Mouse (Mus musculus) heart, postnatal 36 days (tissue): Measurements from ENCODE around the gene Extl1. TPM values are rescaled to one million over a fixed set of nuclear protein-coding genes. Genes with fewer than 3 reads are reported as not detected.
A peak's percentile ranks its signal among the peaks of the same experiment; 100 is the strongest.
"Not testable (repeated sequence)": the region's sequence is repeated elsewhere in the genome, so short reads cannot be mapped to it uniquely, and the experiment has no call there.

ENCODE experiments used
- DNase-seq, 2 experiments: peaks; one replicate each; pipeline ENCODE4 v3.0.0; 2021 to 2022
- intact Hi-C: fragments of 180-260 bp; cut with DNase I; formaldehyde crosslinking; loops from one replicate; pipeline ENCODE4 v1.15.1; 2025
- total RNA-seq, 2 experiments: library from RNA; stranded (reverse); gene quantifications; 2 replicates each; pipeline ENCODE4 v1.2.3; 2021

The Extl1 gene
- total RNA-seq: 10 to 100 TPM; 17.3 to 20.0 TPM

- DNase-seq, intact Hi-C loops: not testable (repeated sequence)
Measured at GRCm38 (mm10) chr4:134383750-134384149, at the start of gene Extl1. TSS of gene Extl1 (minus strand) at chr4:134383850.

- intact Hi-C loops: no loop called here
- no peak for DNase-seq
Measured at GRCm38 (mm10) chr4:134432686-134433360, 49.2 kb upstream of the Extl1 start.

GRCm38 (mm10) chr4:134430381-134431004, 46.8 kb upstream of the Extl1 start:
- DNase-seq: no peak

GRCm38 (mm10) chr4:134425088-134425487, 41.4 kb upstream of the Extl1 start:
- intact Hi-C loops: no loop called here
- DNase-seq: no peak

More at GRCm38 (mm10) chr4:134430381-134431004, 46.8 kb upstream of the Extl1 start:
- intact Hi-C loops: no loop called here

- intact Hi-C loops: no loop called here
- DNase-seq: no peak
Measured at GRCm38 (mm10) chr4:134423949-134424348, 40.3 kb upstream of the Extl1 start.

GRCm38 (mm10) chr4:134421971-134422370, 38.3 kb upstream of the Extl1 start:
- intact Hi-C loops: no loop called here
- no peak for DNase-seq

- intact Hi-C loops: no loop called here
- no peak for DNase-seq
Measured at GRCm38 (mm10) chr4:134417111-134417510, 33.5 kb upstream of the Extl1 start.

- intact Hi-C loops: no loop called here
- no peak for DNase-seq
Measured at GRCm38 (mm10) chr4:134416602-134417001, 33.0 kb upstream of the Extl1 start.

- peak in 1 of 2 experiments; percentile 24 for DNase-seq
- intact Hi-C loops: no loop called here
Measured at GRCm38 (mm10) chr4:134416177-134416576, 32.5 kb upstream of the Extl1 start.

- DNase-seq: no peak
- intact Hi-C loops: no loop called here
Measured at GRCm38 (mm10) chr4:134409286-134409685, 25.6 kb upstream of the Extl1 start.

GRCm38 (mm10) chr4:134403721-134404120, 20.1 kb upstream of the Extl1 start:
- DNase-seq: no peak
- intact Hi-C loops: no loop called here

GRCm38 (mm10) chr4:134402571-134403262, 19.1 kb upstream of the Extl1 start:
- peak; percentile 56 to 57 for DNase-seq
- intact Hi-C loops: no loop called here

GRCm38 (mm10) chr4:134401856-134402570, 18.4 kb upstream of the Extl1 start:
- no peak for DNase-seq
- intact Hi-C loops: no loop called here

- intact Hi-C loops: no loop called here
- peak; percentile 61 to 62 for DNase-seq
Measured at GRCm38 (mm10) chr4:134401181-134401661, 17.6 kb upstream of the Extl1 start.

- intact Hi-C loops: no loop called here
- DNase-seq: no peak
Measured at GRCm38 (mm10) chr4:134400206-134400605, 16.6 kb upstream of the Extl1 start.

- intact Hi-C loops: no loop called here
- DNase-seq: no peak
Measured at GRCm38 (mm10) chr4:134397732-134398131, 14.1 kb upstream of the Extl1 start.

- intact Hi-C loops: no loop called here
- DNase-seq: peak; percentile 69 to 74
Measured at GRCm38 (mm10) chr4:134397121-134397520, 13.5 kb upstream of the Extl1 start.

- DNase-seq: peak; percentile 88 to 91
- intact Hi-C loops: loop anchor here (1.0 kb wide), 1 partner anchor 82 kb away; no protein-coding TSS in a partner anchor
Measured at GRCm38 (mm10) chr4:134395977-134396825, 12.6 kb upstream of the Extl1 start, which contains the start of gene Pafah2. TSS of gene Pafah2 (plus strand) at chr4:134396320.

GRCm38 (mm10) chr4:134395142-134395541, 11.5 kb upstream of the Extl1 start:
- intact Hi-C loops: no loop called here
- no peak for DNase-seq

- DNase-seq: no peak
- intact Hi-C loops: loop anchor here (5.0 kb wide), 1 partner anchor 206 kb away; the partner anchor contains the start of gene Cep85
Measured at GRCm38 (mm10) chr4:134393026-134393425, 9.4 kb upstream of the Extl1 start.
